Mouse (Mus musculus) megakaryocyte, embryonic 14.5 days (primary cell): ENCODE results near the gene Gm21083.
"Not testable (repeated sequence)": the region's sequence is repeated elsewhere in the genome, so short reads cannot be mapped to it uniquely, and the experiment has no call there.

Experiments used
- FLI1 ChIP-seq: IDR thresholded peaks from 2 replicates; pipeline ENCODE4 v1.6.1; 2012; ENCODE audit warnings: low read length, inconsistent platforms, mixed read lengths
- GATA1 ChIP-seq: IDR thresholded peaks from 3 replicates; pipeline ENCODE4 v1.6.1; 2012; ENCODE audit warnings: mixed read lengths, low read length, inconsistent platforms, borderline replicate concordance

- not testable (repeated sequence) for TF ChIP-seq GATA1, FLI1
Observed at GRCm38 (mm10) chr5:15549606-15550005, 27.5 kb upstream of the Gm21083 start.
